Mouse (Mus musculus) A20 (cell line): ENCODE data around the gene Gm20388.

Experiments used
- DNase-seq: peaks from one replicate; pipeline ENCODE4 v3.0.0-alpha.2; 2011; ENCODE audit warnings: low read depth, low spot score

The Gm20388 gene

DNA sequence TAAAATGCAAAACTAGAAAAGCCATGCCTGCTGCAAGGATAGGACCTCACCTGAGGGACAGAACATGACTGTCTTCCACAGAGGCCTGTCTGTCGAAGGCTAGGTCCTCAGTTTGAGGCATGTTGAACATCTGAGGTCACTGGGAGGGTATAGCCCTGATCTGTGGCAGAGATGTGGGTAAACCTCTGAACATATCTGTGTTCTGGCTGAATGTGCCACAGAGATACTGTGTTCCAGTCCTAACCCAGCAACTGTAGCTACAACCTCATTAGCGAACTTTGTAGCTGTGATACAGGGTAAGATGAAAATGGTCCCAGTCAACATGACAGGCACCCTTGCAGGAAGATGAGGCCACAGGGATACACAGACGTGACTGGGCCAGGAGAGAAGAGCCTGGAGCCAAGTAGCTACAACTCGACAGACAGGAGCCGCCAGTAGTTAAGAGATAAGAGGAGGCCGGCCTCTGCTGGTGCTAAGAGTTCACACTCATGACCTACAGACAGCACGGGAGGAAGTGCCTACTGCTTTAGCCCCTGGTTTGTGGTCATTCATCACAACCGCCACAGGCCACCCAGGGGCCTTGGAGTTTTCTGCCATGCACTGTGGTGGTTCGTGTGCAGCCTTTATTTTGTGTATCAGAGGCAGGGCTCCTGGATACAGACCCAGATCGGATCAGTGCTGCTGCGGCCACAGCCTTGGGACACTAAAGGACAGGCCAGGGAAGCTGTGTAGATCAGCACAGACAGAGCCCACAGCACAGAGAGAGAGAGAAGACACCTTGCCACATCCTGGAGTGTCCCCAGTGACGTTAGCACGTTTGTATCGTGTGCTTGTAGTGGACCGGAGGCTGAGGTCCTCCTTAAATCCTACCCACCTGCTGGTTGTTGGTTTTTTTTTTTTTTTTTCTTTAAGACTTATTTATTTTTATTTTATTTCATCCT is 2439.0 kb downstream of the Gm20388 start:
- DNase-seq: no peak

DNA sequence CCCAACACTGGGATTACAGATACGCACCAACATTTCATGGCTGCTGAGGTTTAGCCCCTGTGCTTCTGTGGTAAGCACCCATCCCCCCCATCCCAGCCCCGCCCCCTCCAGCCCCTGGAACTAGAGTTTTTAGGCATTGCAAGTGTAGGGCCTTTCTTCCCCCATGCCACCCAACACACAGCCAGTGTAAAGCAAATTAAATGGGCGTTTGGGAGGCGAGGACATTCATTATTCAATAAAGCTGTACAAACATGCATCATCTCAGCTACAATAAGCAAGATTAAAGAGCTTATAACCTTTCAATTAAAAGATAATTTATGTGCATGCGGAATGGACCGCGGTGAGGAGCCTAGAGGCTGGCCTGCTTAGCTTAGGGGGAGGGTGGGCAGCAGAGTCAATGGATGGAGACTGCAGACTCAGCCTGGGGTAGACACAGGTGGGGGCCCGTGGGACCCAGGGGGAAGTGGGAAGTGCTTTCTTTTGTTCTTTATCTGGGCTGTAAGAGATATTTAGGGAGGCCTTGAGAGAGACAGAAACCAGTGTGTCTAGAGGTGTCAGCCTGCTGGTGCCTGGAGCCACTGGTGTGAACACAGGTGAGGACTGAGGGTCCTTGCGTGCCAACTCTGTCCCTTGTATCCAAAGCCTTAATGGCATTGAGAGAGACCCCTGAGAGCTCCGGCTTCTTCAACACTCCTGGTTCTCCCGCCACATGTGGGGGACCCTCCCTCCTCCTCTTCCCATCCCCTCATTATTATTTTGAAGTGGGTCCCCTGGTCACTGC is 2439.9 kb downstream of the Gm20388 start:
- DNase-seq: no peak

- DNase-seq: no peak
These were observed 2443.5 kb downstream of the Gm20388 start for GRCm38 (mm10) chr8:122354157-122354556.

GRCm38 (mm10) chr8:122355642-122356606 is 2445.3 kb downstream of the Gm20388 start:
- DNase-seq: no peak

DNA sequence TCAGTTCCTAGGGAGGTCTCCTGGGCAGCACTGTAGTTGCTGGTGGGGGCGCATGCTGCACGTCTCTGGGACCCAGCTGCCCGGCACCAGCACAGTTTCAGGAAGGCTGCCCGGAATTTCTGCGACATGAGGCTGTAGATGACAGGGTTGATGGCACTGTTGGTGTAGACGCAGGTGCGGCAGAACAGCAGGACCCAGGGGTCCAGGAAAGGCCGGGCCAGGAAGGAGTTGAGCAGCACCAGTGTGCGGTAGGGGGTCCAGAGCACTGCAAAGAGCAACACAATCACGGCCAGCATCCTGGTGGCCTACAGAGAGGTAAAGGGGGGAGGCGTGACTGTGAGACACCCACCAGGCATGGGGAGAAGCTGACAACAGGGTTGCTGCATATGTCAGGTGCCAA is 2446.6 kb downstream of the Gm20388 start:
- DNase-seq: no peak

GRCm38 (mm10) chr8:122357641-122358040 is 2447.0 kb downstream of the Gm20388 start:
- DNase-seq: no peak

DNA sequence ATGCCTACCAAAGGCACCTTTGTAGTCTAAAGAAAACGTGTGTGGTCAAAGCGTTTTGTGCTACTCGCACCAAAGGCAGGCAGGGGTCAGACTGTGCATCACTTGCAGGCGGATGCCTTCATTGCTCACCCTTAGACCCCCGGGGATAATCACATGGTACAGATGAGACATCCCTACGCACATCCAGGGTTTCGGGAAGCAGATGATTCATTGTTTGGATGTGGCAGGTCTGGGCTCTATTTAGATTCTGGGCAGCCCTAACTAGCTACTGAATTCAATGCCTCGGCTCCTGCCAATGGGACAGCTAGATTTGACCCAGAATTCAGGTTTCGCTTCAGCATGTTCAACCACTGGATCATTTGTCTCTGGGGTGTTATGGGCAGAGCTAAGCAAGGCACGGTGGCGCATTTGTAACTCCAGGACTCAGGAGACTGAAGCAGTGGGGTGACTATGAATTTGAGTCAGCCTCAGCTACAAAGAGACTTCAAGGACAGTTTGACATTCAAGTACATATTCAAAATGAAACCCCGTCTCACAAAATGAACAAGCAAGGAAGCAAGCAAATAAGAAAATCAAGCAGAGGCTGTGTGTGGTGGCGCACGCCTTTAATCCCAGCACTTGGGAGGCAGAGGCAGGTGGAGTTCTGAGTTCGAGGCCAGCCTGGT is 2448.6 kb downstream of the Gm20388 start:
- no peak for DNase-seq

DNA sequence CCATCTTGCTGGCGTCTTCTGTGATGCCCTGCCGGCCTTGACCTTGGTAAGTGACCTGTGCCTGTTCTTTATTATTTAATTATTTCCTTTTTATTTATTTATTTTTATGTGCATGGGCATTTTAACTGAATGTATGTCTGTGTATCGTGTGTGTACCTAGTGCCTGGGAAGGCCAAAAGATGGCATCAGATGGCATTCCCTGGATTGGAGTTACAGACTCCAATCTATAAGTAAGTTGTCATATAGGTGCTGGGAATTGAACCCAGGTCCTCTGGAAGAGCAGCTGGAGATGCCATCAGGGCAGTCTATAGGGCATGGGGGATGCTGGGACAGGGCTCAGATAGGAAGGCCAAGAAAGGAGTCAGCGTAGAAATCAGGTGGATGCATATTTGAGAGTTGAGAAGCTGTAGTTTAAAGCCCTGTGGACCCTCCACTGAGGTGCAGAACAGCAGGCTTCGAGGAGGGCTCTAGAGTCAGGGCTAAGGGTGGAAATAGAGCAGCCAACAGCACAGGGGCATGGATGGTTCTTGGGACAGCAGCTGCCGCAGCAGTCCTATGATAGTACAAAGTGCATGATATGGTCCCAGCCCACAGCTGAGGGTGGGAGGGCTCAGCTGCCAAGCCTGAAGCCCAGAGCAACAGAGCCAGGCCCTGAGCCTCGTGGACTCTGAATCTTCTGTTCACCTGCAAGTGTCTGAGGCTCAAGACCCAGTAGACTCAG is 2450.2 kb downstream of the Gm20388 start, which contains the start of gene Trhr2:
Gene Trhr2 (minus strand): TSS at position 51 of the 721 bp plus-strand sequence.
- no peak for DNase-seq

DNA sequence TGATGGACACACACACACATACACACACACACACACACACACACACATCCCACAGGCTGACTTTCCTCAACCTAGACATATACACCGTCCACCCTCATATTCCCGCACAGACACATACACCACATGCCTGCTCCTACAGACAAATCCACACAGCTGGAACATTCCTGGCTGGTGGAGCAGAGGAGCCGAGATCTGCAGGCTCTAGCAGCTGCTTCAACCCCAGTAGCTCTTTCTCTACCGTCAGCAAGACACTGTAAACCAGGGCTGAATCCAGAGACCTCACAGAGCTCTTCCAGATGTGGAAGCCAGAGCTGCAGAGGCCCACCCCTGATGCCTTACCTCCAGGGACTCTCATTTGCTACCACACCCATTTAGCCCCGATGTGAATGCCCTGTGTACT is 2451.6 kb downstream of the Gm20388 start:
- DNase-seq: no peak

DNA sequence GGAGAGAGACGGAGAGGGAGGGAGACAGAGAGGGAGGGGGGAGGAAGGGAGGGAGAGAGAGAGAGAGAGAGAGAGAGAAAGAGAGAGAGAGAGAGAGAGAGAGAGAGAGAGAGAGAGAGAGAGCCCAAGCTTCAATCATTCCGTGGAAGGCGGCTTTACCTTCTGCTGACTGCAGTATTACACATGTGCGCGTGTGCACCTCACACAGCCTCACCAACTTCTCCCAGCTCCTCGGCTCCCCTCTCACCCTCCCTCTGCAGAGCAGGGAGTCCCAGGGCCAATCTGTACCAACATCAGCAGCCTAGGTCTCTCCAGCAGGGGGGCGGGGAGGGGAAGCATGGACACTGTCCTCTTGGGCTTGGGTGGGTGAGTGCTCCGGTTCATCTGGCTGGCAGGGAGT is 2452.3 kb downstream of the Gm20388 start:
- DNase-seq: no peak

- DNase-seq: no peak
These were observed 2457.9 kb downstream of the Gm20388 start for GRCm38 (mm10) chr8:122368494-122368893.

DNA sequence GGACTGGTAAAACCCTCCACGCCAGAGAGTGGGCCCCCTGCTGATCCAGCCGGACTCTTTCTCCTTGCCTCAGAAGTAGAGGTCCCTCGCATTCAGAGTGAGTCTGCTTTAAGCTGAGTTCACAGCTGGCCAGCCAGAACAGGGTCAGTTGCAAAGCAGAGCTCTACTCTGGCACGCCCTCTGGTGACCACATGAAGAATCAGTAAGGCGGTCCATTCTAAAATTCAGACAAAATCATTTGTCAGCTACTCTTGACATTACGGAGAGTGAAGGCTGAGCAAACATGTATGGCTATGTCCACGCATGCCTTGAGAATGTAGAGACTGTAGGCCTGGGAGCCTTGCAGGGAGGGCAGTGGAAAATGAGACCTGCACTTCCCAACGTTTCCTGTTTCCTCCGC is 2459.0 kb downstream of the Gm20388 start:
- DNase-seq: peak; percentile 66

DNA sequence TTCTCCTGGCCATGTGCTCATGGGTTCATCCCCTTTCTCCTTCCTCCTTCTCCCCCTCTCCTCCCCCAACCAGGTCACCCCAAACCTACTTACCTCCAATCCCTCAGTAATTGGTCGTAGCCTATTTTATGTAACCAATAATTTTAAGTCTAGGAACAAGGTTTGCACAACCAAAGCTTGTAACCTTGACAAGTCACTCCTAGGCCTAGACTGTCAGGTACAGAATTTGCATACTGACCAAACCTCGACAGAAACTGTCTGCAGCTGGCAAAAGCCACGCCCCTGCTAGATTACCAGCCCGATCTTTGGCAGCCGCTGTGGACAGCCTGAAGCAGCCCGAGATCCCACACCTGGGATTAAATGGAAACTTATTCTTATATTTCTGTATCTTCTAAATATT is 2461.1 kb downstream of the Gm20388 start:
- DNase-seq: peak; percentile 82

GRCm38 (mm10) chr8:122375320-122375719 is 2464.7 kb downstream of the Gm20388 start:
- no peak for DNase-seq

GRCm38 (mm10) chr8:122375751-122376364 is 2465.2 kb downstream of the Gm20388 start:
- peak; percentile 45 for DNase-seq

GRCm38 (mm10) chr8:122376365-122377231 is 2466.0 kb downstream of the Gm20388 start, which contains the start of gene Zc3h18:
TSS of gene Zc3h18 (plus strand) at chr8:122376609.
- peak; percentile 98 for DNase-seq

GRCm38 (mm10) chr8:122383039-122383438 is 2472.4 kb downstream of the Gm20388 start:
- DNase-seq: no peak

DNA sequence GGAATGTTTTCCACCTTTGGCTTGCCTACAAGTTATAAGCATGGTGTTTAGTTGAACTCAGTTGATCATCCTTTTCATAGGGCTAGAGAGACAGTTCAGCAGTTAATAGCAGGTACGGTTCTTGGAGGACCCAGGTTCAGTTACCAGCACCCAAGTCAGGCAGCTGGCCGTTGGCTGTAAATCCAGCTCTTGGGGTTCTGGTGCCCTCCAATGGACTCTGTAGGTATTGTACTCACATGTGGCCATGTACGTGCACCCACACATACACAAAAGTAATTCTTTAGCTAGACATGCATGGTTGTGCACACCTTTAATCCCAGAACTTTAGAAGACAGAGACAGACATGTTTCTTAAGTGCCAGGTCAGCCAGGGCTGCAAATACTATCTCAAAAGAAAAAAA is 2478.7 kb downstream of the Gm20388 start:
- DNase-seq: peak; percentile 25

DNA sequence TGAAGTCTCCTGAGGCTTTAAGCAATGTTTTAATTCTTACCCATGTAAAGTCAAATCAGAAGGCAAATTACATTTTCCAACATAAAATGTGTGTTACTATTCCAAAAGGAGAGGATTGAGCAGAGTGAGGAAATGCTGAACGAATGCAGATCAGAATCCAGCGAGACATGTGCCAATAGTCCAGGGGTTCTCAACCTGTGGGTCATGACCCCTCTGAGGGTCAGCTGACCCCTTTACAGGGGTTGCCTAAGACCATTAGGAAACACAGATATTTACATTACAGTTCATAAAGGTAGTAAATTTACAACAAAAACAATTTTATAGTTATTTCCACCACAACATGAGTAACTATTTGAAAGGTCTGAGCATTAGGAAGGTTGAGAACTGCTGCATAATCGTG is 2480.1 kb downstream of the Gm20388 start:
- no peak for DNase-seq
